Mouse (Mus musculus): ENCODE results near the gene Atp6v1e1. TPM values are rescaled to one million over a fixed set of nuclear protein-coding genes. Genes with fewer than 3 reads are reported as not detected.

The Atp6v1e1 gene
- polyA plus RNA-seq, 1 experiment from 2014 or later, result 185 TPM

DNA sequence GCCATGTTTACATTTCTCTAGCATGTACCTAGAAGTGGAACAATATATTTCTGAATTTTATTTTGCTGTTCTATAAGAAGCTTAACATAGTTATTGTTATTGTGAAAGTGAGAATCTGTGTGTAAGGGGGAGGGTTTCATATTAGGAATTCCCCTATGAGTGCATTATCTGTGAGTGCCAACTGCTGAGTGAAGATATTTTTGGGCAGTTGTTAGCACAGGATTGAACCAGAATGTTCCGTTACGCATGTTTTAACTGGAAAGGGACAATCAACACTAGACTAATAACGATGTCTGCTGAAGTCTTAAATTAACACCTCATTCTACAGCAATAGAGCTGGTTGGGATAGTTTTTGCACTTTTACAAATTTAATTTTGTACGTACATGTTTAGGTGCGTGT, 19.2 kb upstream of the Atp6v1e1 start:
- whole genome bisulfite sequencing, result 95% methylated on average over 5 of the region's 5 CpGs
- no peak for ATAC-seq (ENCODE audit: insufficient read depth, low FRiP score, low TSS enrichment)

DNA sequence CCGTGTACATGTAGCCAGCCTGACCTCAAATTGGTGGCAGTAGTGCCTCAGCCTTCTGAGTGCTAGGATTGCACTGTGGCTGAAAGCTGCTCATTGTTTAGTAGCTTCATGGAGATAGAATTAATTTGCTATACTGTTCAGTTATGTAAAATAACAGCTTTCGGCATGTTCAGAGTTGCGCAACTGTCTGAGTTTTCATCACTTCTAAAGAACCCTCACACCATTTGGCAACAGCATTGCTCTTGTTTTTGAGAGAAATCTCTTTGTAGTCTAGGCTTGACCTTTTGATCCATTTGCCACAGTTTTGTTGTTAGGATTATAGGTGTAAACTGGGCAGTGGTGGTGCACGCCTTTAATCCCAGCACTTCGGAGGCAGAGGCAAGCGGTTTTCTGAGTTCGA, 17.7 kb upstream of the Atp6v1e1 start:
- H3K9ac ChIP-seq (ENCODE audit: low read length), result no peak overlapping the region
- no peaks in the 10 kb centered on the region for H3K36me3 ChIP-seq (ENCODE audit: control insufficient read depth, insufficient read depth, low read length)
- DNase-seq (ENCODE audit: low spot score), result no peak
- H3K27ac ChIP-seq (ENCODE audit: low read depth, low read length), result no peak overlapping the region
- no peak overlapping the region for H3K4me3 ChIP-seq (ENCODE audit: low read depth, low read length)
- WGBS, result 95% methylated on average over 7 of the region's 7 CpGs
- H3K9me3 ChIP-seq (ENCODE audit: control insufficient read depth, low read length), result no peaks in the 10 kb centered on the region
- H3K27me3 ChIP-seq (ENCODE audit: control insufficient read depth, insufficient read depth, low read length), result no peaks in the 10 kb centered on the region
- peaks cover 3% of the 10 kb centered on the region for H3K4me1 ChIP-seq (ENCODE audit: control insufficient read depth, insufficient read depth, low read length)
- no peak overlapping the region for H3K4me2 ChIP-seq (ENCODE audit: low read depth)
- no peak for ATAC-seq (ENCODE audit: insufficient read depth, low FRiP score, low TSS enrichment)

More for the DNA sequence above, 19.2 kb upstream of the Atp6v1e1 start:
- no peak overlapping the region for H3K9ac ChIP-seq (ENCODE audit: low read length)
- H3K27me3 ChIP-seq (ENCODE audit: control insufficient read depth, insufficient read depth, low read length), result no peaks in the 10 kb centered on the region
- no peak overlapping the region for H3K27ac ChIP-seq (ENCODE audit: low read depth, low read length)
- no peaks in the 10 kb centered on the region for H3K9me3 ChIP-seq (ENCODE audit: control insufficient read depth, low read length)
- no peak for DNase-seq (ENCODE audit: low spot score)
- H3K36me3 ChIP-seq (ENCODE audit: control insufficient read depth, insufficient read depth, low read length), result no peaks in the 10 kb centered on the region
- peaks cover 3% of the 10 kb centered on the region for H3K4me1 ChIP-seq (ENCODE audit: control insufficient read depth, insufficient read depth, low read length)
- no peak overlapping the region for H3K4me3 ChIP-seq (ENCODE audit: low read depth, low read length)
- H3K4me2 ChIP-seq (ENCODE audit: low read depth), result no peak overlapping the region

DNA sequence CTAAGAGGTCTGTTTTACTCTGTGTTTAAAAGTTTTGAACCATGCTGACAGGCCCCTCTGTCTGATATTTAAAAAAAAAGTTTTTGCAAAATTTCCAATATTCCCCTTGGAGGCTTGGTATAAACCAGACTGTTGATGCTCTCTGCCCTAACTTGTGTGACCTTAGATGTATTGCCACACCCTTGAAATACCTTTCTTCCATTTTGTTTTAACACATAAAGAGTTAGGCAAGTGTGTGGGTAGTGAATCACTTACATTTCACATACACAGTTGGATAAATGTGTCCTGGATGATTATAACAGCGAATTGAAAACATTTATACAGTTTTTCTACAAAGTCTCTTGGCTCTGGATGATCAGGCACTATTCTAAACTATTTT, 14.5 kb upstream of the Atp6v1e1 start:
- H3K9me3 ChIP-seq (ENCODE audit: control insufficient read depth, low read length), result no peaks in the 10 kb centered on the region
- H3K4me1 ChIP-seq (ENCODE audit: control insufficient read depth, insufficient read depth, low read length), result peaks cover 3% of the 10 kb centered on the region
- ATAC-seq (ENCODE audit: insufficient read depth, low FRiP score, low TSS enrichment) (no peak), DNase-seq (ENCODE audit: low spot score) (no peak)
- H3K27ac ChIP-seq (ENCODE audit: low read depth, low read length), result no peak overlapping the region
- WGBS, result 68% methylated on average over 1 of the region's 1 CpGs
- no peaks in the 10 kb centered on the region for H3K27me3 ChIP-seq (ENCODE audit: control insufficient read depth, insufficient read depth, low read length)
- H3K36me3 ChIP-seq (ENCODE audit: control insufficient read depth, insufficient read depth, low read length), result no peaks in the 10 kb centered on the region
- peak overlapping the region; percentile 70; the same call in 1 of the 2 replicates for H3K9ac ChIP-seq (ENCODE audit: low read length)
- H3K4me3 ChIP-seq (ENCODE audit: low read depth, low read length), result peak overlapping the region; percentile 83
- peak overlapping the region; percentile 60 for H3K4me2 ChIP-seq (ENCODE audit: low read depth)

DNA sequence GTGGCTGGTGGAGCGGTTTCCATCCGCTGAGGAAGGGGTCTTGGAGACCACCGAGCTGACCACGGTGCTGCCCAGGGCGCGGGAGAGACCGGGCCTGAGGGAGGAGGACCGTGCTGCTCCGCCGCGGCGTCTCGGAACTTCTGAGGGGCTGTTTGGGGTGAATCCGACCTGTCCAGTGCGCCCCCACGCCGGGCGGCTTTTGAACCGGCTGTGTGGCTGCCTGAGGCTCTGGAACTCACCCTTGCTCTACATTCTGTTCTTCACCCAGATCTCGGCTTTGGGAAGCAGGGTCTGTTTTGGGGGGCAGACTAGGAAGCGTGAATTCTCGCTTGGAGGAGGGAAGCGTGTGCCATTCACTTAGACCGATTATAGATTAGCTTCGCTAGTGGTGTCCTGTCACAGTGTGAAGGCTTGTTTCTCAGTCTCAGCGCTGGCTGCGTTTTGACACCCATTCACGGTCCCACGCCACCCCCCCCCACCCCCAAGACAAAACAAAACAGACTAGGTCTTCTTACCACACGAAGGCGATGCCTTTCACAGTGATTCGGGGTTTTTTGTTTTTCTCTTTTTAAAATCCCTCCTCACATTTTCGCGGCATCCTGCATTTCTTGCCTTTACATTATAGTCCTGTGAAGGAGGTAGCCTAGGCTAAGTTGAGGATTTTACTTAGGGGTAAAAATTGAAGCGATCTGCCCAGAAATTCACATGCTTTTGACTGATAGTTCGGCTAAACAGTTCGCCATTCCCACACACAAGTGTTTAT, 14.0 kb upstream of the Atp6v1e1 start:
- Histone ChIP-seq H3K4me3 (ENCODE audit: low read depth, low read length) (peak overlapping the region; percentile 83), H3K4me1 (ENCODE audit: control insufficient read depth, insufficient read depth, low read length) (peaks cover 3% of the 10 kb centered on the region), H3K9me3 (ENCODE audit: control insufficient read depth, low read length) (no peaks in the 10 kb centered on the region), H3K4me2 (ENCODE audit: low read depth) (peak overlapping the region; percentile 60), H3K27ac (ENCODE audit: low read depth, low read length) (peak overlapping the region; percentile 79), H3K27me3 (ENCODE audit: control insufficient read depth, insufficient read depth, low read length) (no peaks in the 10 kb centered on the region), H3K36me3 (ENCODE audit: control insufficient read depth, insufficient read depth, low read length) (no peaks in the 10 kb centered on the region), H3K9ac (ENCODE audit: low read length) (peak overlapping the region; percentile 70)
- ATAC-seq (ENCODE audit: insufficient read depth, low FRiP score, low TSS enrichment) (peak; percentile 80), DNase-seq (ENCODE audit: low spot score) (no peak)
- 6% methylated on average over 37 of the region's 37 CpGs for WGBS

DNA sequence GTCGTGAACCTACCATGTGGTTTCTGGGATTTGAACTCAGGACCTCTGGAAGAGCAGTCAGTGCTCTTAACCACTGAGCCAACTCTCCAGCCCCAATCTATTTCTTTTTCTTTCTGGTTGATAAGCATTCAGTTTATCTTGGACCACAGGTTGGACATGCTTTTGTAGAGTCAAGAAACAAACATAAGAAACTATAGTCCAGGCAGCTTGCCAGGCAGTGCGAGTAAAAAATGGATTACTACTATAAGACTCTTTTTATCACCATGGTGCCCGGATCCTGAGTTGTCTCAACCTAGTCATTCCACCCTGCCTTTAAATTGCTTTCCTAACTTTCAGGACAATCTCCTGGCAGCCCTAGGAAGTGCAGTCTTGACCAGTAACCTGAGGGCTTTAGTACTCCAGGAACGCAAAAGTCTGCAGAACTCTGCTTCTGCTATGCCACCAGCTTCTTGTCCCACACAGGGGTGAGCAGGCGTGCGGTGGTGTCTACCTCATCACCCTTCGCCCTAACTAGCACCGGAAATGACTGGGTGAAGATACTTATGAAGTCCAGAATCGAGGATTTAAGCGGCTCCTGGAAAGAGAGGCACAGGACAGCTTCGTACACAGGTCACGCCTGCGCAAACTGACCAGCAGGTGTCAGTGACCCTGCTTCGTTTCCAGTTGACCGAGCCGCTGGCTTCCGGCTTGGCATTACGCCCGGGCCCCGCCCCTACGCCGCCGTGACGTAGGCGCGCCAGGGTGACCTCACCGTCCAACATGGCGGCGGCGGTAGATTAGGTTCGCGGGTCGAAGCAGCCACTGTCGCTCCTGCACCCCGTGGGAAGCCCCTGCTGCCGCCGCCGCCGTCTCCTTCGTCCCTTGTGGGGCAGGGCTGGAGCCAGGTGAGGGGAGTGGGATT, 13.1 kb upstream of the Atp6v1e1 start, which contains the start of gene Bcl2l13:
Bcl2l13 (plus strand) TSS at position 739 of the 901 bp plus-strand sequence.
- H3K9ac ChIP-seq (ENCODE audit: low read length), result peak within 1 kb of the TSS; percentile 70
- H3K4me1 ChIP-seq (ENCODE audit: control insufficient read depth, insufficient read depth, low read length), result peaks cover 3% of the 10 kb centered on the region
- H3K27ac ChIP-seq (ENCODE audit: low read depth, low read length), result peak within 1 kb of the TSS; percentile 79
- H3K36me3 ChIP-seq (ENCODE audit: control insufficient read depth, insufficient read depth, low read length), result no peaks in the 10 kb centered on the region
- H3K9me3 ChIP-seq (ENCODE audit: control insufficient read depth, low read length), result no peaks in the 10 kb centered on the region
- H3K4me3 ChIP-seq (ENCODE audit: low read depth, low read length), result peak within 1 kb of the TSS; percentile 83
- peak; percentile 94 for DNase-seq (ENCODE audit: low spot score)
- ATAC-seq (ENCODE audit: insufficient read depth, low FRiP score, low TSS enrichment), result peak; percentile 94
- no peaks in the 10 kb centered on the region for H3K27me3 ChIP-seq (ENCODE audit: control insufficient read depth, insufficient read depth, low read length)
- WGBS, result 5% methylated on average over 40 of the region's 40 CpGs
- peak within 1 kb of the TSS; percentile 60 for H3K4me2 ChIP-seq (ENCODE audit: low read depth)

DNA sequence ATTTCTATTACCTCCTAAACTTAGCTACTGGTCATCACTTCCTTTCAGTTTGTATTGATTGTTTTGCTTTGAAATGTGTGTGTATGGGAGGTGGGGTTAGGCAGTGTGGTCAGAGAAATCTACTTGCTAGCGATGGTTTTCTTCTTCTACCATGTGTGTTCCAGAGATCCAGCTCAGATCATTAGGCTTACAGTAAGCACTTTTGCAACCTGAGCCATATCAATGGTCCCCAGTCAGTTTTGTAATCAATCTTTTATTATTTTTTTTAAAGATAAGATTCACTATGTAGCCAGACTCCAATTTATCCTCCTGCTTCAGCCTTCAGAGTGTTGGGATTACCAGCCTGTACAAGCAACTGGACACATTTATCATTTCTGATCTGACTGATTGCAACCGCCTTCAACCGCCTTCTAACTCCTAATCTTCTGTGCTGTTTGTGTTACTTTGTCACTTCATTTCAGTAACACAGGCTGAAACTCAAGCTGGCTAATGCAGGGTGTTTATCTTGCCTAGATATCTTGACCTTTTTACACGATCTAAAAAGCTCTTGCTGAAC, 12.3 kb upstream of the Atp6v1e1 start:
- Histone ChIP-seq H3K9me3 (ENCODE audit: control insufficient read depth, low read length) (no peaks in the 10 kb centered on the region), H3K27ac (ENCODE audit: low read depth, low read length) (no peak overlapping the region), H3K4me3 (ENCODE audit: low read depth, low read length) (no peak overlapping the region), H3K36me3 (ENCODE audit: control insufficient read depth, insufficient read depth, low read length) (no peaks in the 10 kb centered on the region), H3K4me1 (ENCODE audit: control insufficient read depth, insufficient read depth, low read length) (peaks cover 3% of the 10 kb centered on the region), H3K9ac (ENCODE audit: low read length) (no peak overlapping the region), H3K4me2 (ENCODE audit: low read depth) (no peak overlapping the region), H3K27me3 (ENCODE audit: control insufficient read depth, insufficient read depth, low read length) (no peaks in the 10 kb centered on the region)
- WGBS, result 85% methylated on average over 4 of the region's 4 CpGs
- ATAC-seq (ENCODE audit: insufficient read depth, low FRiP score, low TSS enrichment) (no peak), DNase-seq (ENCODE audit: low spot score) (no peak)

DNA sequence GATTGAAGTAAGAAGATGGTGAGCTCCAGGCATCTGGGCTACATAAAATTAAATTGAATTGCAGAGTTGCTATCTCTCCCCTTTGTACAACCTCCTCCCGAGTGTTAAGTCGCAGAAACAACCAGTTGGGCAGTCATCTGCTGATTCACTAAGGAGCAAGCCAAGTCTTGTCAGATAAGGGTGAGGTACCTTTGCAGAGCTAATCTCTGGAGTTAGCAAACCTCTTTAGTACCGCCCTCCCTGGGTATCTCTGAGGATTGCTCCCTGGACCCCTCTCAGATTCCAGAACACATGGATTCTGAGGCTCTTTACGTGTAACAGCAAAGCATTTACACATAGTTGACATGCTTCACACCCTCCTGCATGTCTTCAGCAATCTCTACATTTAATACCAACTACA, 9.5 kb upstream of the Atp6v1e1 start:
- H3K9me3 ChIP-seq (ENCODE audit: control insufficient read depth, low read length), result no peaks in the 10 kb centered on the region
- H3K4me2 ChIP-seq (ENCODE audit: low read depth), result no peak overlapping the region
- no peak overlapping the region for H3K27ac ChIP-seq (ENCODE audit: low read depth, low read length)
- no peak overlapping the region for H3K9ac ChIP-seq (ENCODE audit: low read length)
- peaks cover 1% of the 10 kb centered on the region for H3K4me1 ChIP-seq (ENCODE audit: control insufficient read depth, insufficient read depth, low read length)
- H3K4me3 ChIP-seq (ENCODE audit: low read depth, low read length), result no peak overlapping the region
- H3K36me3 ChIP-seq (ENCODE audit: control insufficient read depth, insufficient read depth, low read length), result no peaks in the 10 kb centered on the region
- no peak for ATAC-seq (ENCODE audit: insufficient read depth, low FRiP score, low TSS enrichment)
- no peak for DNase-seq (ENCODE audit: low spot score)
- WGBS, result 79% methylated on average over 4 of the region's 4 CpGs
- no peaks in the 10 kb centered on the region for H3K27me3 ChIP-seq (ENCODE audit: control insufficient read depth, insufficient read depth, low read length)

DNA sequence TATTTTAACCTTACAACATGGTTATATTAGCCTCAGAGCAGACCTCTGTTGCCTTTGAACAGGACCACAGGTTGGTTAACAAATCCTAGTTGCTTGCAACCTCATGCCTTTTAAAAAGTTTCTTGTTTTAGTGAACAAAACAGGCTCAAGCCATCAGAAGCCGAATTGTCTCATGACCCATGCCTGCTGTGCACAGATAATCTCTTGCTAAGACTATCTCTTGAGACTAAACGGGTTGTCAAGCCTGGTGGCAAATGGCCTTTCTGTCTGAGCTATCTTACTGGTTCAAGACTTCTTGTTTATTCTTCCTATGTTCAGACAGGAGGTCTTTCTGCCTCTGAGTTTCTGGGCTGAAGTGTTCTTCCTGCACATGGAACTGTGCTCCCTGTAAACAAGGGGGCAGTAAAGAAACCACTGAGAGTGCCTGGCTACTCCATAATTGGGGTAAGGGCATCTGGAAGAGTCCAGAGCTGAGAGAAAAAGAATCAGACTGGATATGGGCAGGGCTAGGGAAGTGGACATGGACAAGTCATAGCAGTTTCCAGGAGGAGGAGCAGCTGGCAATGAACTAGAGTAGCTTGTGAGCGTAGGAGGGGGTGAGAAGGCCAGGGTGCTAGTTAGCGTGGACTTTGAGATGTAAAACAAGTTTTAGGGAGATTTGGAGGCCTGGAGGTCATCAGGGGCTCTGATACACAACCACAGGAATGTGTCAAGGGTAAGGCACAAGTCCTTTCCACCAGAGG, 8.4 kb upstream of the Atp6v1e1 start:
- H3K36me3 ChIP-seq (ENCODE audit: control insufficient read depth, insufficient read depth, low read length), result no peaks in the 10 kb centered on the region
- no peak overlapping the region for H3K4me3 ChIP-seq (ENCODE audit: low read depth, low read length)
- H3K4me2 ChIP-seq (ENCODE audit: low read depth), result no peak overlapping the region
- H3K9me3 ChIP-seq (ENCODE audit: control insufficient read depth, low read length), result no peaks in the 10 kb centered on the region
- H3K27ac ChIP-seq (ENCODE audit: low read depth, low read length), result no peak overlapping the region
- H3K4me1 ChIP-seq (ENCODE audit: control insufficient read depth, insufficient read depth, low read length), result no peaks in the 10 kb centered on the region
- no peaks in the 10 kb centered on the region for H3K27me3 ChIP-seq (ENCODE audit: control insufficient read depth, insufficient read depth, low read length)
- DNase-seq (ENCODE audit: low spot score) (no peak), ATAC-seq (ENCODE audit: insufficient read depth, low FRiP score, low TSS enrichment) (no peak)
- no peak overlapping the region for H3K9ac ChIP-seq (ENCODE audit: low read length)
- 72% methylated on average over 4 of the region's 4 CpGs for WGBS
